ENCODE assay signal across 26 mouse cellular contexts in genomic region chr17:14228381-14228780, GRCm38 (mm10). TPM values are rescaled to one million over a fixed set of nuclear protein-coding genes. Genes with fewer than 3 reads are reported as not detected.
DNase-seq lines count a peak whose midpoint lies in the region; ATAC-seq and TF ChIP-seq lines count a peak whose summit lies in the region.
"Had no signal": no experiment of that assay in that cellular context is flagged by ENCODE, and none has a peak within 500 bp of the region (broad histone marks: within the 10 kb centered on the region; RNA-seq: fewer than 3 reads in every experiment).

No protein-coding gene starts in this region.

- H3K4me3 ChIP-seq in kidney, embryonic 14.5 days (ENCODE audit: low read length): no peak overlapping the region
- no peak overlapping the region for H3K4me3 ChIP-seq in kidney, embryonic 16.5 days (ENCODE audit: low read length)
- no peak overlapping the region for H3K4me3 ChIP-seq in intestine, postnatal 0 days (ENCODE audit: low read depth, low read length)
- H3K4me3 ChIP-seq: embryonic facial prominence, embryonic 15.5 days; erythroblast, embryonic 14.5 days; forebrain, embryonic 15.5 days; heart, adult 2 months; heart, embryonic 15.5 days had no signal

- H3K4me1 ChIP-seq in kidney, embryonic 14.5 days (ENCODE audit: control insufficient read depth, insufficient read depth, low read length): peaks cover 14% of the 10 kb centered on the region
- peaks cover 17% of the 10 kb centered on the region for H3K4me1 ChIP-seq in kidney, embryonic 16.5 days (ENCODE audit: insufficient read depth, low read length)
- H3K4me1 ChIP-seq in intestine, postnatal 0 days (replicated peaks; ENCODE audit: control insufficient read depth, insufficient read depth, low read length): no peaks in the 10 kb centered on the region; the same call in 1 of the 2 replicates

- no peak overlapping the region for H3K9ac ChIP-seq in kidney, embryonic 14.5 days (ENCODE audit: low read depth, low read length)
- no peak overlapping the region for H3K9ac ChIP-seq in kidney, embryonic 16.5 days (replicated peaks; ENCODE audit: low read length)
- H3K9ac ChIP-seq in intestine, postnatal 0 days (ENCODE audit: low read depth, low read length): no peak overlapping the region
- H3K9ac ChIP-seq: embryonic facial prominence, embryonic 15.5 days; forebrain, embryonic 15.5 days; heart, embryonic 15.5 days had no signal

- no peaks in the 10 kb centered on the region for H3K9me3 ChIP-seq in kidney, embryonic 14.5 days (ENCODE audit: control insufficient read depth, low read length)
- no peaks in the 10 kb centered on the region for H3K9me3 ChIP-seq in kidney, embryonic 16.5 days (ENCODE audit: low read length)
- H3K9me3 ChIP-seq in intestine, postnatal 0 days (ENCODE audit: control insufficient read depth): no peaks in the 10 kb centered on the region
- H3K9me3 ChIP-seq: embryonic facial prominence, embryonic 15.5 days; forebrain, embryonic 15.5 days; heart, embryonic 15.5 days had no signal

- no peak overlapping the region for H3K4me2 ChIP-seq in kidney, embryonic 14.5 days (replicated peaks; ENCODE audit: low read depth, low read length)
- no peak overlapping the region for H3K4me2 ChIP-seq in kidney, embryonic 16.5 days (replicated peaks; ENCODE audit: low read depth, low read length)
- peak overlapping the region; percentile 54; the same call in 1 of the 2 replicates for H3K4me2 ChIP-seq in intestine, postnatal 0 days (replicated peaks; ENCODE audit: low read depth)
- H3K4me2 ChIP-seq: embryonic facial prominence, embryonic 15.5 days; forebrain, embryonic 15.5 days; heart, embryonic 11.5 days; heart, embryonic 15.5 days had no signal

- DNase-seq in kidney, adult 11 months: peak; percentile 45
- DNase-seq in kidney, adult 9 months: peak; percentile 72
- DNase-seq in large intestine, adult 2 months (ENCODE audit: low read depth, low spot score): peak; percentile 73
- DNase-seq in gastrocnemius, postnatal 4 days (ENCODE audit: low spot score in 2 of 2): no peak
- DNase-seq: adrenal gland, adult 8-10 months; B cell, adult 2 months; cerebellum, adult 11 months; cerebellum, adult 8-10 months; cerebellum, postnatal 14 days; embryo, embryonic 11 days; gastrocnemius, postnatal 36 days; heart, adult 2 months; heart, postnatal 14 days had no signal

- no peaks in the 10 kb centered on the region for H3K36me3 ChIP-seq in kidney, embryonic 14.5 days (ENCODE audit: control insufficient read depth, insufficient read depth, low read length)
- H3K36me3 ChIP-seq in kidney, embryonic 16.5 days (ENCODE audit: insufficient read depth, low read length): no peaks in the 10 kb centered on the region
- H3K36me3 ChIP-seq in intestine, postnatal 0 days (ENCODE audit: control insufficient read depth, insufficient read depth): no peaks in the 10 kb centered on the region
- H3K36me3 ChIP-seq: embryonic facial prominence, embryonic 15.5 days; forebrain, embryonic 15.5 days; G1E; heart, embryonic 15.5 days had no signal

- ATAC-seq in kidney, embryonic 14.5 days (ENCODE audit: low FRiP score, low TSS enrichment): no peak
- ATAC-seq in kidney, embryonic 16.5 days (ENCODE audit: low FRiP score, low TSS enrichment): no peak
- ATAC-seq in intestine, postnatal 0 days: peak; percentile 84
- ATAC-seq in granulocyte monocyte progenitor cell, adult 5-6 weeks (replicated peaks; ENCODE audit: poor library complexity, severe bottlenecking): no peak
- ATAC-seq: CD4-positive, CD25-positive, alpha-beta regulatory T cell, adult 4 months; forebrain, embryonic 15.5 days had no signal

- WGBS in kidney, embryonic 14.5 days: 64% methylated on average over 4 of the region's 4 CpGs
- WGBS in kidney, embryonic 16.5 days: 65% methylated on average over 4 of the region's 4 CpGs
- WGBS in intestine, postnatal 0 days: 43% methylated on average over 4 of the region's 4 CpGs
- 39% methylated on average over 4 of the region's 4 CpGs for WGBS in large intestine, adult 2 months

- no peaks in the 10 kb centered on the region for H3K27me3 ChIP-seq in kidney, embryonic 14.5 days (ENCODE audit: control insufficient read depth, insufficient read depth, low read length)
- peaks cover 19% of the 10 kb centered on the region for H3K27me3 ChIP-seq in kidney, embryonic 16.5 days (ENCODE audit: insufficient read depth, low read length)
- no peaks in the 10 kb centered on the region for H3K27me3 ChIP-seq in intestine, postnatal 0 days (replicated peaks; ENCODE audit: control insufficient read depth, insufficient read depth, low read length)
- H3K27me3 ChIP-seq: embryonic facial prominence, embryonic 15.5 days; forebrain, embryonic 15.5 days had no signal

- H3K27ac ChIP-seq in kidney, embryonic 14.5 days (ENCODE audit: low read depth, low read length): no peak overlapping the region
- H3K27ac ChIP-seq in kidney, embryonic 16.5 days (ENCODE audit: low read length): no peak overlapping the region
- peak overlapping the region; percentile 88 for H3K27ac ChIP-seq in intestine, postnatal 0 days (ENCODE audit: low read depth, low read length)
- H3K27ac ChIP-seq: embryonic facial prominence, embryonic 15.5 days; forebrain, embryonic 15.5 days; heart, adult 2 months; heart, embryonic 15.5 days had no signal

- no peak for TF ChIP-seq CTCF in intestine, postnatal 0 days (IDR thresholded peaks at IDR 0.05; ENCODE audit: low read depth)

RNA-seq across cellular contexts. Expression of gene Dact2, which starts 24.3 kb away (rescaled TPM):
- 16.4 and 21.0 TPM in 2 replicates for polyA plus RNA-seq in kidney, embryonic 14.5 days (2014; fragmentation: Nextera tagmentation; extraction: Ambion mirVana)
- 15.0 and 17.7 TPM in 2 replicates for polyA plus RNA-seq in kidney, embryonic 16.5 days (2015; fragmentation: Nextera tagmentation; extraction: Ambion mirVana)
- polyA plus RNA-seq in intestine, postnatal 0 days (2015; fragmentation: Nextera tagmentation; extraction: Ambion mirVana): 6.2 and 7.8 TPM in 2 replicates
- polyA plus RNA-seq in large intestine, adult 2 months (2012; rRNA removed): 14.6 and 14.7 TPM in 2 replicates
- not detected in 2 replicates for total RNA-seq in granulocyte monocyte progenitor cell, adult 5-6 weeks (2014; fragmentation: Nextera tagmentation)
- total RNA-seq in granulocyte monocyte progenitor cell, adult 5-6 weeks (2017): not detected in 2 replicates
- total RNA-seq in gastrocnemius, postnatal 4 days (2021): 1 to 10 TPM; 4.7 to 5.1 TPM
- total RNA-seq: common myeloid progenitor, adult 5-6 weeks; G1E; hematopoietic stem cell, adult 5-6 weeks had no signal
- polyA plus RNA-seq: CD4-positive, CD25-positive, alpha-beta regulatory T cell, adult 4 months; erythroblast, embryonic 14.5 days; G1E had no signal

RNA-seq across cellular contexts. Expression of gene Smoc2, which starts 50.9 kb away (rescaled TPM):
- 44.2 and 79.9 TPM in 2 replicates for polyA plus RNA-seq in kidney, embryonic 14.5 days (2014; fragmentation: Nextera tagmentation; extraction: Ambion mirVana)
- 93.7 and 97.5 TPM in 2 replicates for polyA plus RNA-seq in kidney, embryonic 16.5 days (2015; fragmentation: Nextera tagmentation; extraction: Ambion mirVana)
- polyA plus RNA-seq in intestine, postnatal 0 days (2015; fragmentation: Nextera tagmentation; extraction: Ambion mirVana): 62.7 and 63.4 TPM in 2 replicates
- polyA plus RNA-seq in large intestine, adult 2 months (2012; rRNA removed): 55.8 and 59.7 TPM in 2 replicates
- not detected in 2 replicates for total RNA-seq in granulocyte monocyte progenitor cell, adult 5-6 weeks (2014; fragmentation: Nextera tagmentation)
- total RNA-seq in granulocyte monocyte progenitor cell, adult 5-6 weeks (2017): not detected in 2 replicates
- total RNA-seq in gastrocnemius, postnatal 4 days (2021): 100 to 1,000 TPM; 110 to 127 TPM
- total RNA-seq: common myeloid progenitor, adult 5-6 weeks; hematopoietic stem cell, adult 5-6 weeks had no signal
- polyA plus RNA-seq: CD4-positive, CD25-positive, alpha-beta regulatory T cell, adult 4 months; G1E had no signal

Comparison
In these comparisons a context has a peak if more than half of its experiments do, and no peak if none do; other contexts are left out.
1. DNase-seq: peak in kidney, adult 11 months (single experiment), kidney, adult 9 months (single experiment) and large intestine, adult 2 months (single experiment); none in gastrocnemius, postnatal 4 days (0 of 2).